Comparison of ENCODE assay signal across 20 mouse cellular contexts in genomic region chr13:76515896-76516295, GRCm38 (mm10).
"Had no signal": no experiment of that assay in that cellular context is flagged by ENCODE, and none has a peak within 500 bp of the region (broad histone marks: within the 10 kb centered on the region; RNA-seq: fewer than 3 reads in every experiment).

No protein-coding gene starts in this region.

- H3K27me3 ChIP-seq: heart, embryonic 12.5 days; hindbrain, embryonic 12.5 days; limb, embryonic 12.5 days; liver, embryonic 13.5 days; liver, embryonic 15.5 days had no signal

- DNase-seq: gastrocnemius, adult 2 months; gastrocnemius, postnatal 10 days; gastrocnemius, postnatal 25 days; heart, adult 18-20 months; heart, postnatal 10 days; heart, postnatal 4 days; kidney, adult 11 months; kidney, adult 2 months; kidney, postnatal 10 days; kidney, postnatal 25 days; kidney, postnatal 4 days; liver; liver, embryonic 13.5 days; liver, postnatal 0 days had no signal

- ATAC-seq: hindbrain, embryonic 16.5 days; intestine, embryonic 16.5 days; liver, postnatal 0 days had no signal
